ENCODE assay signal across 9 mouse cellular contexts in the genomic region with DNA sequence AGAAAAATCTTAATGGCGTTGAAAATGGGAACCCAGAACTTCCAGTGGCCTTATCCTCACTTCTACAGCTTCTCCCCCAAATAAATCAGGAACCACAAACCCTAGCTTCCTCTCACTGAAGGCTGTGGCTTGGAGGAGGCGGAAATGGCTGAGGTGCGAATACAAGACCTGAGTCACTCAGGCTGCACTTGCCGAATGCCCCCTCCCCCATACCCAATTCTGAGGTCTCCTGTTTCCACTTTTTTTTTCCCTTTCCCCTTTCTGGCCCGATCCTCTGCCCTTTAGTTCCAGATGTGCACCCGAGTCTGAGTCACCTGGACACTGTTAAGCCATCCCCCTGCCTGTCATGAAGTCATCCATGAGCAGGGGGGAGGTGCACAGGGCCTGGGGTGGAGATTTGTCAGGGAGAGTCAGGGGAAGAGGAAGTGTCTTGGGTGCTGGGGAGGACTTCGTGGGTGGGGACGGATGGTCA. TPM values are rescaled to one million over a fixed set of nuclear protein-coding genes. Genes with fewer than 3 reads are reported as not detected.
DNase-seq lines count a peak whose midpoint lies in the region; ATAC-seq and TF ChIP-seq lines count a peak whose summit lies in the region.
"Had no signal": no experiment of that assay in that cellular context is flagged by ENCODE, and none has a peak within 500 bp of the region (broad histone marks: within the 10 kb centered on the region; RNA-seq: fewer than 3 reads in every experiment).

A gene (plus strand): TSS at position 437 of the 472 bp plus-strand sequence.

- peaks cover 48% of the 10 kb centered on the region for H3K27me3 ChIP-seq in heart, embryonic 10.5 days (ENCODE audit: insufficient read depth, poor library complexity, severe bottlenecking)
- H3K27me3 ChIP-seq in hindbrain, postnatal 0 days (ENCODE audit: insufficient read depth, low read length) = no peaks in the 10 kb centered on the region
- peaks cover 45% of the 10 kb centered on the region for H3K27me3 ChIP-seq in megakaryocyte, embryonic 14.5 days (replicated peaks)
- H3K27me3 ChIP-seq: Patski had no signal

- peak within 1 kb of the TSS; percentile 73 for H3K4me3 ChIP-seq in heart, embryonic 10.5 days
- H3K4me3 ChIP-seq in hindbrain, postnatal 0 days (ENCODE audit: low read length) = peak within 1 kb of the TSS; percentile 53
- H3K4me3 ChIP-seq in megakaryocyte, embryonic 14.5 days (replicated peaks) = peak within 1 kb of the TSS; percentile 94

- no peaks in the 10 kb centered on the region for H3K9me3 ChIP-seq in heart, embryonic 10.5 days
- H3K9me3 ChIP-seq in hindbrain, postnatal 0 days (ENCODE audit: low read length) = no peaks in the 10 kb centered on the region
- no peaks in the 10 kb centered on the region for H3K9me3 ChIP-seq in megakaryocyte, embryonic 14.5 days

- no peaks in the 10 kb centered on the region for H3K36me3 ChIP-seq in heart, embryonic 10.5 days
- H3K36me3 ChIP-seq in hindbrain, postnatal 0 days (ENCODE audit: insufficient read depth, low read length) = no peaks in the 10 kb centered on the region
- peaks cover 25% of the 10 kb centered on the region for H3K36me3 ChIP-seq in megakaryocyte, embryonic 14.5 days (replicated peaks; ENCODE audit: low read length)

- H3K4me1 ChIP-seq in heart, embryonic 10.5 days = peaks cover 30% of the 10 kb centered on the region
- 0 out of 2 replicates have a peak, but pooled peaks cover 5% of the 10 kb centered on the region for H3K4me1 ChIP-seq in hindbrain, postnatal 0 days (ENCODE audit: insufficient read depth, low read length)
- H3K4me1 ChIP-seq in megakaryocyte, embryonic 14.5 days = peaks cover 61% of the 10 kb centered on the region

- 62% methylated on average over 8 of the region's 8 CpGs for WGBS in heart, embryonic 10.5 days
- 83% methylated on average over 8 of the region's 8 CpGs for WGBS in hindbrain, postnatal 0 days

- no peak for DNase-seq in heart, embryonic 10.5 days (ENCODE audit: low spot score)
- DNase-seq in heart, adult 9 months (ENCODE audit: low spot score in 2 of 2) = no peak
- peak; percentile 36 for DNase-seq in brain, adult 2 months (ENCODE audit: low read depth, low spot score)
- DNase-seq in hindbrain, postnatal 0 days (ENCODE audit: low spot score) = no peak
- peak; percentile 20 to 24 for DNase-seq in thymus, postnatal 10 days (ENCODE audit: low spot score in 2 of 2)
- no peak for DNase-seq in embryo, embryonic 10 days (ENCODE audit: low spot score)
- no peak for DNase-seq in MN1 (ENCODE audit: low spot score)

- no peak for TF ChIP-seq CTCF in hindbrain, postnatal 0 days (IDR thresholded peaks at IDR 0.05; ENCODE audit: low read depth)

- peak within 1 kb of the TSS; percentile 93 for H3K27ac ChIP-seq in heart, embryonic 10.5 days
- H3K27ac ChIP-seq in hindbrain, postnatal 0 days = peak within 1 kb of the TSS; percentile 81; the same call in 1 of the 2 replicates

- H3K9ac ChIP-seq in hindbrain, postnatal 0 days (replicated peaks; ENCODE audit: low read length) = no peak within 1 kb of the TSS

- ATAC-seq in hindbrain, postnatal 0 days = no peak
- ATAC-seq: Patski had no signal

- peak within 1 kb of the TSS; percentile 90 for H3K4me2 ChIP-seq in hindbrain, postnatal 0 days (ENCODE audit: low read depth, low read length)

RNA-seq across cellular contexts. Expression of the gene that starts here (rescaled TPM):
- polyA plus RNA-seq in heart, embryonic 10.5 days (2016; fragmentation: Nextera tagmentation; extraction: Ambion mirVana) = 0.18 and 0.23 TPM in 2 replicates
- total RNA-seq in hindbrain, postnatal 0 days (2014; rRNA removed) = 0.25 and 6.3 TPM in 2 replicates
- polyA plus RNA-seq in hindbrain, postnatal 0 days (2015; fragmentation: Nextera tagmentation; extraction: Ambion mirVana) = 0.47 and 0.50 TPM in 2 replicates
- 30.2 TPM in 1 of 2 replicates, not detected in the other for polyA plus RNA-seq in megakaryocyte, embryonic 14.5 days (2012; ENCODE audit: insufficient read depth, low replicate concordance)

Comparison
In these comparisons a context has a peak if more than half of its experiments do, and no peak if none do; other contexts are left out.
1. DNase-seq: peak in brain, adult 2 months (single experiment) and thymus, postnatal 10 days (2 of 2); none in heart, embryonic 10.5 days (single experiment), heart, adult 9 months (0 of 2), hindbrain, postnatal 0 days (single experiment), embryo, embryonic 10 days (single experiment) and MN1 (single experiment).
2. Peak in every context shown above with its lines, with median percentiles within 50 percentile points of each other: H3K4me3 ChIP-seq.